In the genomic region with DNA sequence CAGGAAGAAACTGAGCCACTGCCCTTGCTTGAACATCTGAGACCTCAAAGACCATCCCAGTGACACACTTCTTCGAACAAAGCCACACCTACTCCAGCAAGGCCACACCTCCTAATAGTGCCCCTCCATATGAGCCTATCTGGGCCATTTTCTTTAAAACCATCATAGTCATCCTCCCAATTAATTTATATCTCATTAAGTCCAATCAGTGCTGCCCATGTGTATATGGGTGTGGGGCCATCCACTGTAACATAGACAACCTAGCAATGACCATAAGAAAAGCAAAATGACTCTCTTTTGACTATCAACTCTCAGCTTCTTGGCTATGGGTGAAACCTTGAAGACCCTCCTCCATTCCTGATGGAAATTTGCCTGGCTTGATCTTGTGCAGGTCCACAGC, we compare ENCODE assay signal across 24 mouse cellular contexts.
"Had no signal": no experiment of that assay in that cellular context is flagged by ENCODE, and none has a peak within 500 bp of the region (broad histone marks: within the 10 kb centered on the region; RNA-seq: fewer than 3 reads in every experiment).

No protein-coding gene starts in this region.

- ATAC-seq: intestine, embryonic 16.5 days; midbrain, embryonic 13.5 days; midbrain, embryonic 16.5 days had no signal

- H3K9ac ChIP-seq: lung, embryonic 15.5 days; midbrain, embryonic 13.5 days; neural tube, embryonic 13.5 days had no signal

- H3K4me3 ChIP-seq: layer of hippocampus, adult 2 months; left cerebral cortex, adult 2 months; lung, embryonic 15.5 days; megakaryocyte, embryonic 14.5 days; midbrain, embryonic 10.5 days; midbrain, embryonic 13.5 days; myocyte; neural tube, embryonic 13.5 days had no signal

- H3K36me3 ChIP-seq: lung, embryonic 15.5 days; midbrain, embryonic 10.5 days; midbrain, embryonic 13.5 days; neural tube, embryonic 13.5 days had no signal

- H3K9me3 ChIP-seq: lung, embryonic 15.5 days; midbrain, embryonic 10.5 days; midbrain, embryonic 13.5 days; neural tube, embryonic 13.5 days had no signal

- H3K4me2 ChIP-seq: lung, embryonic 15.5 days; midbrain, embryonic 13.5 days; neural tube, embryonic 13.5 days had no signal

- H3K27me3 ChIP-seq: lung, embryonic 15.5 days; megakaryocyte, embryonic 14.5 days; midbrain, embryonic 13.5 days; neural tube, embryonic 13.5 days had no signal

- H3K4me1 ChIP-seq: lung, embryonic 15.5 days; midbrain, embryonic 10.5 days; midbrain, embryonic 13.5 days; neural tube, embryonic 13.5 days had no signal

- H3K27ac ChIP-seq: kidney, postnatal 0 days; layer of hippocampus, adult 2 months; left cerebral cortex, adult 2 months; lung, embryonic 15.5 days; midbrain, embryonic 10.5 days; midbrain, embryonic 13.5 days; neural tube, embryonic 13.5 days had no signal

- DNase-seq: kidney, adult 2 months; kidney, postnatal 25 days; layer of hippocampus, adult 9-11 months; layer of hippocampus, postnatal 36 days; lung, adult 18-20 months; lung, postnatal 10 days; lung, postnatal 36 days; retina, postnatal 1 day; right cerebral cortex, postnatal 25 days; spleen, adult 18-20 months; thymus, adult 2 months; thymus, postnatal 14 days; thymus, postnatal 4 days had no signal
